Mouse (Mus musculus): ENCODE measurements at regions not wholly inside any gene's neighbourhood (a gene's known extent, or its start where the extent isn't known, plus 50 kb on each side); places are given as distances from the start of the nearest gene placed in this dataset.
A peak's percentile ranks its signal among the peaks of the same experiment; 100 is the strongest.

DNA sequence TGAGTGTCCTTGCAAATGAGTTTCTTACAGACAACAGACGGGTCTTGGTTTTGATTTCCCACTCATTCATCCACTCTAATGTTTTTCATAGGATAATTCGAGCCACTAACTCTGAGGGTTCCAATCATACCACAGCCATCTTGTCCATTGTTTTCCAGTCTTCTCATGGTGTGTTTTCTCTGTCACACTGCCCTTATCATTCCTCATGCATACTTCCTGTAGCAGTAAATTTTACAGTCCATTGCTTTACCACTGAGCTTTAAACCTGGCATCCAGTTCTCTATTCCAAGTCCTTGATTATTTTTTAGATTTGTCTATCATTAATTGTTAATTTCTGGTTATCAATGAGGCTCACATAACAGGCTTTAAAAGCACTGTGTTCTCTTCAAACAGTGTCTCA is 290.0 kb upstream of the Nrsn1 start:
- DNase-seq (ENCODE audit: low read depth, low spot score), result no peak

DNA sequence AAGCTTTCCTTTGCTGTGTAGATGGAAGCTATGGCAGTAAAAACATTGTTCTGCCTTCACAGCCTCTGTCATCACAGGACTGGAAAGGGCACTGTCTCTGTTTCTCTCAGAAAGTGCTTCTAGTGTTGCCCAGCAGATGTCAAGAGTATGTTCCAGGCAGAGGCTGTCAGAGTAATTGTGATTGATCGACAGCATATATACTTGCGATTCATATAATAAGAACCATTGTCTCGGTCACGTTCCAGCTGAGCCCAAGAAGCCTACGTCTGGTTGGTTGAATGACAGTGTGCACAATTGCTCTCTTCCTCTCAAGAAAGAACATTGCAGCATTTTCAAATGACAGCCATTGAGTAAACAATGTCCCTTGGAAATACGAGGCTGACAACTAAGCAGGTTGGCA is 284.7 kb upstream of the Nrsn1 start:
- DNase-seq (ENCODE audit: low read depth, low spot score), result no peak

DNA sequence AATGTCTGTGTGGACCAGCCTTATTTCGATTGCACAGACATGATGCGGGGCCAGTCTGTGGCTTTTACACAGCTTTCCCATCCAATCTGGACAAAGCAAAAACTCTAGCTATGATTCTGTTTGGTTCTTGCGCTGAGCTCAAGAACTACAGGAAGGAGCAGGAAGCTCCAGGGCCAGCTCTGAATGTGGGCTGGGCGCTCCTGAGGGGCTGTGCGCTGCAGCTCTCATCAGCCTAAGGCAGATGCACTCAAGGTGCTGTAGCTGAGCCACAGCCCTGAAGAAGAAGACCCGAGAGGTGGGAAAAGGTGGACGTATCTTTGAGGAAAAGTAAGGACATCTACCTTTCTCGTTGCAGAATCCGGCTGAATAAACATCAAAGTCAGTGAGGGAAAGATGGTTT is 278.2 kb upstream of the Nrsn1 start:
- no peak for DNase-seq (ENCODE audit: low read depth, low spot score)

DNA sequence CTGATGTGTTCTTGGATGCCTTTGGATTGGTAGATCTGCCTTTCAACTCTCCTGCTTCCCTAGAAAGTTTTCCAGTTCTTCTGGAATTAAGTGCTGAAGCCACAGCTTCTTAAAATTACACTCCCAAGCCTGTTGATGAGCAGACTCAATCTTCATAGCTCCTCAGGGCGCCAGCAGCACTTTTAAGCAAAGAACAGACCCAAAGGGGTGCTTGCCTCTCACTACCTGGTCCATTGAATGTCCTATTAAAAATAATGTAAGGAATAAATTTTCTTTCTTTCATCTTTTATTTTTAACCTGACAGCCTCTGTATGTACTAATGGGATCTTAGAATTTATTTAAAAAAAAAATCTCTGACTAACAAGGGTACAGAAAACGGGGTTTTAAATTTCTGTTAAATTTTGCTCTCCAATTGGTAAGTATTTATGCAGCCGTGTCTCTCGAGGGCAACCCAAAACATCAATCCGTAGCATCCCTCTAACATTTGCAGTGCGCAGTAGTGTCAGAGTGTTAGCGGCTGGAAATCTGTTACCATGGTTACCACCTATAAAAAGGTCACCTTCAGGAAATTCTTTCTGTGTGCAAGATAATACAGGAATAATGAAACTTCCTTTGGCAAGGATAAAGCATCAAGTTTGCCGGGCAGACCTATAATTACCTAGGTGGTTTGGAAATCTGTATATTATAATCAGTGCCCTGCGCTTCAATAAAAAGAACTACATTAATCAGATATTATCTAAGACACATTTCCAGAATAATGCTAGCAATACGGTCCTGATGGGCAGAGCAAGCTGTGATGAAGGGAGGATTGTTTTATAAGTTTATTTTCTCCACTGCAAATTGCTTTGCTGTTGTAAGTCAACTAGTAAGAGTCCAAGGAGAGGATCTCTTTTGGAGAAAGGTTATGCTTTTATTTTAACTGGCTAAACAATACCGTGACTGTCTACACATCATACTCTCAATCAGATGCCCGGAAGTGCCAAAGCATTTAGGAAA is 277.1 kb upstream of the Nrsn1 start:
- no peak for DNase-seq (ENCODE audit: low read depth, low spot score)

DNA sequence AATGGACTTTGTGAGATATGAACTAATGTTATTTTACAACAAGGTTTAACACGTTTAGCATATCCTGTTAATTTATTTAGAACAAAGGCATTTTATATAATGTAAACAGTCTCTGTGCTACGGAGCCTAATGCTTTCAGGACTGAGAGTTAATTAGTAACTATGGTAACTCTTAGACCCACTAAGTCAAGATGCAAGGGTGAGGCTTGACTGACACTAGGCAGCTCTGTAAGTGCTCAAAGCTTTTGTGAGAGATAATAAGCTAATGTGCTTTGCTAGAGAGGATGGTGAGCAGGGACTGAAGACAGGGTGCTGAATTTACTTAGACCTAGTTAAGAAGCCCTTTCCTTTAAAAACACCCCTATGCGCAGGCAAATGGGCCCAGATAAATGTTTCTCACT is 253.8 kb upstream of the Nrsn1 start:
- DNase-seq (ENCODE audit: low read depth, low spot score), result no peak

DNA sequence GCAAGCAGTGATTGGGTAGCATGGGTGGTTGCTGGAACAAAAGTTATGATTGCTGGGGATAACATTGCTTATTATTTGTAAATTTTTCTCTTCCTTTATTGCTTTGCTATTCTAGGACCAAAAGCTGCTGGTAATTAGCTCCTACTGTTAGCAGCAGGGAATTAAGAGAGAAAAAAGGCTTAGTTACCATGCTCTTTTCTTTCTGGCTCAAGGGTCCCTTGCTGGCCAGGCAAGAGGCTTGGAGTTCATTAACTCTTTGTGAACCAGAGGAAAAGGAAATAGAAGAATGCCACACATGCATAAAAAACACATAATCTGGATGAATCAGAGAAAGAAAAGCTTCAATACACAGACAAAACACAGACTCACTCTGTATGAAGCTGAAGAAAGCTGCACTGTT is 237.1 kb upstream of the Nrsn1 start:
- no peak for DNase-seq (ENCODE audit: low read depth, low spot score)

DNA sequence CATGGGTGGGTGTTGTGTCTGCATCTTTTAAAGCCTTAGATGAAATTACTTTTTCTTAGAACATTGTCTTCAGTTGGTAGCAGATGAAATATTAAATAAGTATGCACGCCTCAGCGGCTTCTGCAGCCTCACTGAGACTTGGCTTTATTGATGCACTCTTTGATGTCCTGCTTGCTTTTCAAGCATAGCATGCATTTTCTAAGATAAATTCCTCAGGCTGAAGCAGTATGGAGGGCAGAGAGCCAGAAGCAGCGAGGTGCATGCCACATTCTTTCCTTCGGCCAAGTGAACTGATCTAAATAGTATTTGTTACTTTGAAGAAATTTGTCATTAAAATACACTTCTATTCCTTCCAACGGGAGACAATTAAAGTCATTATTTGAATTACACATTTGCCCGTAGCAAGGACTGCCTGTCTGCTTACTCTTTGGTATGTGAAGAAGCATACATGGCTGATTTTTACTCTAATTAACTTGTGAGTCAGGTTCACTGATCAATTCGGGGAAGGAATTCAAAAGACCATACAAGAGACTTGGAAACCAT is 224.3 kb upstream of the Nrsn1 start:
- DNase-seq (ENCODE audit: low read depth, low spot score), result no peak

DNA sequence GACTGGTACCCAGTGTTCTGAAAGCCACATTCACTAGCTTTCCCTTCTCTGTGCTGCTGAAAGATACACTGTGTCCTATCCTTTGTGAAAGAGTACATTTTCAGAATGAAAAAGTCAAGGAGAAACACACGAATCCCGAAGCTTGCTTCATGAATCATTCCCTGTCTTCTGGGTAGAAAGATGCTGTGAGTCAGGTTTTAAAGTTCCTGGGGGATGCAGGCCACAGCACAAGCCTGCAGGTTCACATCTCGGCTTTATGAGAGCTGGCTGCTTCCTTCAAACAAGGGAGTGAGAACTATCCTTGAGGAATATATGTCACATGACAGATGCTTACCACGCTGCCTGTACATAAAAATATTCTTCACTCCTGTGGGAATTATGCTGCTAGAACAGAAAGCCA is 219.7 kb upstream of the Nrsn1 start:
- DNase-seq (ENCODE audit: low read depth, low spot score), result peak; percentile 1

DNA sequence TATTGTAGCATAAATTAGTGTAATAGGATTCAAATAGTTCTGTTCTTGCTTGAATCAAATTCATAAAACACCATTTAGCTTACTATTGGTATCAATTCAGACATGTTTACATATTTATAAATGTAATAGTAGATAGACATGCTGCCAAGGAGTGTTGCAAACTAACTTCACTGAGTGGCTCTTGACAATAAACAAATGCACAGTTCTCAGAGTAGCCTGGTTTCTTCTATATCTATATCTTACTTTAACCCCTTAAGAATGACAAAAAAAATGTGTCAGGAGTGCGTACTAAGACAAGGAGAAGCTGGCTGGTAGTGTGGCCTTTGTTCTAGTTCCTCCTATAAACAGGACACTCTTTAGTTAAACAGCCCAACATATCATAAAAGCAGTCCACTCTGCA is 213.0 kb upstream of the Nrsn1 start:
- no peak for DNase-seq (ENCODE audit: low read depth, low spot score)

DNA sequence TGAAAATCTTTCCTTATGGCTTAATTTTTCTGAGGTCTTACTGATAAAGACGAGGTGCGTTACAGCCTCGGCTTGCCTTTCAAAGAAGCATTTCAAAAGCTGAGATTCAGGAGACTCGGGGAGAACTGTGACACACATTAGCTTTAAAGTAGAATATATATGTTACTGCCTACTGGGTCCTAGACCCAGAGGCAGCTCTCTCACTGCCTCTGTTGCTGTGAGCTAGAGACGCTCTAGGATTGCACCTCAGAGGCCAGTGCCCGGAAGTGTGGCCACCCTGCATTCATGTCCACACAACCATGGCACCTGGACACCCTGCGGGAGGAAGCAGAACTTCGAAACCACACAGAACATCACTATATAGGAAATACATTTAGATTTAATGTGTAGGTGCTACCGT is 181.6 kb upstream of the Nrsn1 start:
- DNase-seq (ENCODE audit: low read depth, low spot score), result no peak

DNA sequence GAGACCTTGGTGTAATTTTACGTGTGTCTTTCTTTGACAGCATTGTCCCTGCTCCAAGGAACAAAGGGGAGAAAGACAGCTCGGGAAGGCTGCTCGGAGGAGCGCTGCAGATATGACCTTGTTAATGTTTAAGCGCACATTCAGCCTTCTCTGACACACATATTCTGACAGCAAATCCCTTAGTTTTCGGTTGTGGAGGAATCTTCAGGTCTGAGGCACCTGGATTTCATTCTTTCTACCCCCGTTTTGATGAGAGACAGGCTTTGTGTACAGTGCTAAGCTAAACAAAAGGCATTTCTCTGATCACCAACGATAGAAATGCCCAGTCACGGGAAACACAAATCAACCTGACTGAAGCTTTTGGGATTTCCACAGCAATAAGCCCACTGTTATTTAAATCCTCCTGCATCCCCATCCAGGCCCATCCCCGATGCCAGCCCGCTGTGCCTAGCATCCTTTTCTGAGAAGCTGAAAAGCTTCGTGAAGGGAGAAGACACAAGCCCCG is 181.1 kb upstream of the Nrsn1 start:
- no peak for DNase-seq (ENCODE audit: low read depth, low spot score)

DNA sequence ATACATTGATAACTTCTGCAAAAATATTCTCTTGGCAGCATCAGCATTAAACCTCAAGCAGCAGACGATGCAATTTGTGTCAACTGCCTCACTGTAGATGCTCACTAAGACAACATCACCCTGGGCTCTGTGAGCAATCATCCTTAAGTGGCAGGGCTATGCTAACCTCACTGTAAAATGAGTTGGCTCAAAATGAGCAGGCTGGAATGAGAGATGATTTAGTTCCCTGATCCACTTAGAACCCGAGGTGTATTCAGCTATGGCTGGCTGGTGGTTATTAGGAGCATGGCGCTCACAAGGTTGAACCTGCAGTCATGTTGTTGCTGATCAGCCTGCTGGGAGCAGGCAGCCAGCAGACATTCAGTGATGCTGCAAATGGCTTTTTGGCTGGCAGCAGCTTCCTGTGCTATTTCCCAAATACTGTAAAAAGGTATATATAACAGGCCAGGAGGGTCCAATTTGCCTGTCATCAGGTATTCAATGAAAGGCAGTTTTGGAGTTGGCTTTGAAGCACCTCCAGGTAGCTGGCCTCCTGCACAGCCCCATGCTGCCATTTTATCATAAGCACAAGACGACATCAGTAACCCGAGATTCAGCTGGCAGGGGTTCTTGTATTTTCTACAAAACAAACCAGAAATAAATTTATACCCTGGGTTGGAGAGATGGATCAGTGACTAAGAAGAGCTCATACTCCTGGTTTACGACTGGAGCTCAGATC is 159.6 kb upstream of the Nrsn1 start:
- DNase-seq (ENCODE audit: low read depth, low spot score), result no peak

DNA sequence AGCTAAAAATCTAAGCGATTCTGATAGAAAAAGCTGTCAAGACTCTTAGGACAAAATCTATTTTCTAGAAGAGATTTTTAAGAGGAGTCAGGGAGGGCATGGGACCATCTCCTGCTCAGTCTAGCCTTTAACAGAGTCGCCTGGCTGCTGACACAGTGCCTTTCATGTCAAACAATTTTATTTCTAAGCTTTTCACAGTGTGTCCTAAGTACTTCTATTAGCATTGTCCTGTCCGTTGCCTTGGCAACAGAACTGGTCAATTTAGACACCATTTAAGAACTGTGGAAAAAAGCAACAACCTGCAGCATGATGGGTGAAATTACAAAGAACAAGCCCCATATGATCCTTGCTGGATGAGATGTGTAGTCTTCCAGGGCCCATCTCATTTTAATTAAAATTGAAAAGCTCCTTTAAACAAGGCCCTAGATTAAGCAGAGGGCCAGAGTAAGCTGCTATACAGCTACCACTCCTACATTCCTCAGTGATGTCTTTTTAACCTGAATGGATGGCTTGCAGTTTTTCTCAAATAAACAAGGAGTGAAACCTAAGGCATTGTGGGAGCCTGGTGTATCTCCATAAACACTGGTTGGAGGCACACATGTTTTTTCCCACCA is 133.0 kb upstream of the Nrsn1 start:
- DNase-seq (ENCODE audit: low read depth, low spot score), result no peak

DNA sequence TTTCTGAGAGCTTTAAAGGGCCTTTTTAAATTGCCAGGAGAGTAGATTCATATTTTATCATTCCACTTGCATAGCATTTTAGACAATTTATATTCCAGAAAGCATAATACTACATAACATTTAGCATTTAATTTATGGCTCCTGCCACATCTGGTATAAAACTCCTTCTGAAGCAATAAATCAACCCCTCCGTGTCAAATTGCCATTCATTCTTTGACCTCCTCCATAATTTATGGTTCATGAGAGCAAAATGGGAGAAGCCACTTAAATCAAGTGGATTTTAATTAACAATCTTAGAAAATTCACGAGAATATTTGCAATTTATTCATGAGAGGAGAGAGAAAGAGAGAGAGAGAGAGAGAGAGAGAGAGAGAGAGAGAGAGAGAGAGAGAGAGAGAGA is 132.4 kb upstream of the Nrsn1 start:
- DNase-seq (ENCODE audit: low read depth, low spot score), result no peak

DNA sequence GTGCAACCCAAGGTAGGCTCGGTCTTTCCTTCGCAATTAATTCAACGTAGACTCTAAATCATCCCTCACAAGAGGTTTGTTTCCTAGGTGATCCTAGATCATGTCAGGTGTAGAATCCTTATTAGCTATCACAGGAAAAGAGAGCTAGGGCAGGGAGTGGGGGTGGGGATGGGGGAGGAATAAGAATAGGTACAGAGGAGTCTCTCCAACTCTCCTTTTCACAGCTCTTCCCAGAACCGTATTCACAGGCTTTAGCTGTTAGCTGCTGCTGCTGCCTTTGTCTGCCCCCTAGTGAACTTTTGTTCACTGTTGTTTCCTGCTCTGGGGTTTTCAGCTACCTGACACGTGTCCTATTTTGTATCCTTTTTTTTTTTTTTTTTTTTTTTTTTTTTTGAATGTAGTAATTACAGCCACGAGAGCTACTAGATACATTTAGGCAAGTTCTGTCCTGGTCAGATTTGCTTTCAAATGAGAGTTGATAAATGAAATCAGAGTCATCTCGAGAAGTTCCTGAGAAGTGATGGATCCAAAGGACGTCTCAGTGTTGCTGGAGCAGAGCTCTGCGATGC is 131.7 kb upstream of the Nrsn1 start:
- peak; percentile 38 for DNase-seq (ENCODE audit: low read depth, low spot score)

DNA sequence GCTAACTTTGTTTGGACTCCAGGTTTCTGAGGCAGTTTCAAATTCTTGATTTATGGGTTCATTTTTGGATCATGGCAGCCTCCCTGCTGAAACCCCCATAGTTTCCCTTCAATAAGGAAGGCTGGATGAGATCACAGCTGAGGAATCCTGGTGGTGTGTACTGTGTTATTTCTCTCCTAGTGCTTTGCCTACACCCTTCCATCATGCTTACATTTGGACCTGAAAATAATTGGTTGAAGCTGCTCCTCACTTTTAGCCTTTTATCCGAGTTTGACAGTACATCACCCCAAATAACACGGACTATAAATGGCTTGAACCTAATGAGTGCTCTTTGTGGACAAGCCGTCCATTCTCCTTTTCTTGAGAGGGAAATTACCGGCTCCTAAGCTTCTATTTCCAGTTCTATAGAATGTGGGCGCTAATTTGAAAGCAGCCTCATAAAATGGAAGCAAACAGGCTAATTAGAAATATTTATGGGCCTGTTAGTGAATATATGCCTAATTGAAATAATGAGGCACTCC is 122.5 kb upstream of the Nrsn1 start:
- DNase-seq (ENCODE audit: low read depth, low spot score), result no peak

DNA sequence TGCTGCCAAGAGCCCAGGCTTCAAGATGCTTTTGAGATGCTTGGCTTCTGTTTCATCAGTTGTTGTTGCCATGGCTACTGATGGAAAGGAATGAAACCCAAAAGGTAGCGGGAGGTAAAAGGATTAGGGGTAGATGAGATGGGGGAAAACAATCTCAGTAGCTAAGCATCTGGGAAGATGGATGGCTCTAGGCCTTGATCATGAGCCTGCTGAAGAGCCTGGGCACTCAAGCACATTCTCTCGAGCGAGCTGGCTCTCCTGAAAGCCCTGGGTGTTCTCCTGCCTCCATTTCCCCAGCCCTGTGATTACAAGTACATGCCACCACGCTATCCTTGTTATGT is 92.3 kb upstream of the Nrsn1 start:
- no peak for DNase-seq (ENCODE audit: low read depth, low spot score)

DNA sequence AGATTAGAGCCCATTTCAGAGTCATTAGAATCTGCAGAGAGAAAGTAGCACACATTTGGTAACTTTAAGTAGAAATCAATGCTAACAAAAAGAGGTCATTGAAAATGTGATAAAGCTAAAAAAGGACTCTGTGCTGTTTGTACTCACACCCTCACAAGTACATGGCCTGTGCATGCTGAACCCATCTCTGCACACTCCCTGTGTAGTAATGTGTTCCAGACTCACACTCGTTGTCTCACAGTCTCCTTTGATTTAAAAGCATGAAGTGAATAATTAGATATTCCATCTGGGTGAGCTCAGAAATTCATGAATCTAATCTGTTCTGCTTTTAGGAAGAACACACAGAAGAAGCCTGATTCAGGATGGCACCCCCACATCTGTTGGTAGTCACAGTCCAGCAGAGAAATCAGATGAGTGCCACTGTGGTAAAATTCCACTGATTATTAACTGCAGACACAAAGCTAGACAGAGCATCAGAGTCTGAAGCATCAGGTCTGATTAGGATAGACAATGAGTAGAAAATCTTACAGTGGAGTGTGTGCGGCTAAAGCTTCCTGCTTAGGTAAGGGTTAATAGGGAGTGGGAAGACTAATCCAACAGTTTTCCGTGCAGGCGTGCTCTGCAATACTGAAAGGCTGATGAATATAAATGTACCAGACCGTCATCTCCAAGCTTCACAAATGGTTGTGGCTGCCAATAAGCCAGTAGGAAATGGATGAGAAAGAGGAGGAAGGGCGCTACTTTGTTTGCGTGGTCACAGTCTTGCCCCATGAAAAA is 91.7 kb upstream of the Nrsn1 start:
- DNase-seq (ENCODE audit: low read depth, low spot score), result peak; percentile 55

DNA sequence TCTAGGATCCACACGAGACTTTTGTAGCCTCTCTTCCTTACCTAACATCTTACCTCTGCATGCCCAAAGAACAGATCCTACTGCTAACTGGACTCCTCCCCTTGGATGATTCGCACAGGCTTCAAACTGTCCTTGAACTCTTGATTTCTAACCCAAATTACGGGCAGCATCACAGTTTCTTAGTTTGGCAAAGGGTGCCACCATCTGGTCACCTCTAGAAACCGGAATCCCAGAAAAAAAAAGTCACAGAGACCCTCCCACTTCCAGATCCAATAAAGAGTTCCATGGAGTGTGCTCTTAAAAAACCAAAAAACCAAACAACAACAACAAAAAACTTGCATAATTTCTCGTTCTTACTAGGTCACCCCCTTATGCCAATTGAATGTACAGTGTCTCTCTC is 77.3 kb upstream of the Nrsn1 start:
- no peak for DNase-seq (ENCODE audit: low read depth, low spot score)

DNA sequence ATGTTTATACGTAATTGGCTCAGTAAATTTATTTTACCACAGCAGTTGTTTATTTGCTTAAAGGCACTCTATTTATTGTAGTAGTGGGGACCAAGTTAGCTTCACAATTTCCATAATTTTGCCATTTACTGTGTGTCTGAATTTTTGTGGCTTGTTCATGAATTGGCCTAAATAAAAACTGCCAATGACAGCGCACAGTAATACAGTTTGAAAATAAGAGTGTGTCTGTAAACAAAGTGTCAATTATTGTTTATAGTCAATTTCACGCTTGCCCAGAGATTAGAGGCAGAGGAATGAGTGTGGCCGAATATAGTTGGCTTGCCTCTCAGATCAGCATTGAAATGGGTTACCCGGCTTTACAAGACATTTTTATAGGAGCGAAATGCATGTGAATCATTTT is 73.0 kb upstream of the Nrsn1 start:
- no peak for DNase-seq (ENCODE audit: low read depth, low spot score)

DNA sequence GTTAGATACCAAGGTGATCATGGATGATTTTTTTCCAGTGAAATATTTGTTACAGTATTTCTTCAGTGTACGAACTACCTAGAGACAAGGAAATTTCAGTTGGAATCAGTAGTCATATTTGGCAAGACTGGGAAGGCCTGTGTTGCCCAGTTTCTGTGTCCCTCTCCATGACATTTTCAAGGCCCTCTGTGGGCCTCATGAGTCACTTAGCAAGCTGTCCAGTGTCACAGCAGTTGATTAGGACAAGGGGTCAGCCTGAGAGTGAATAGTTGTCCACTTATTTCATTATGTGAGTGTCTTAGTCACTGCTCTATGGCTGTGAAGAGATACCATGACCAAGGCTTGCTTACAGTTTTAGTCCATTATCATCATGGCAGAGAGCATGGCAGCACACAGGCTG is 71.5 kb upstream of the Nrsn1 start:
- DNase-seq (ENCODE audit: low read depth, low spot score), result no peak

All from telencephalon, adult 2 months (tissue).